Mouse (Mus musculus) adrenal gland, adult 18-20 months (tissue): ENCODE measurements around the gene Wee1. TPM values are rescaled to one million over a fixed set of nuclear protein-coding genes. Genes with fewer than 3 reads are reported as not detected.

ENCODE experiments used
- DNase-seq, 2 experiments: peaks; one replicate each; pipeline ENCODE4 v3.0.0; 2021 to 2022; ENCODE audit warnings: low spot score in 2 of 2
- total RNA-seq, 2 experiments: library from RNA; stranded (reverse); gene quantifications; 1 replicate in 1 of 2; 2 replicates in 1 of 2; pipeline ENCODE4 v1.2.3; 2021

Wee1 gene
- total RNA-seq, 2 experiments from 2014 or later: 5.2 to 7.3 TPM

GRCm38 (mm10) chr7:110189951-110190350, 68.1 kb downstream of the Wee1 start:
- no peak for DNase-seq

Other genes with a start within 250 kb of the Wee1 start
- gene Dennd5a, start 161.6 kb upstream of the Wee1 start, total RNA-seq: 100 to 1,000 TPM; 158 to 167 TPM
- 10 to 100 TPM; 47.1 to 70.2 TPM for gene Tmem41b, start 135.1 kb upstream of the Wee1 start, total RNA-seq
- 10 to 100 TPM; 96.2 to 96.7 TPM for gene Ipo7, start 103.8 kb upstream of the Wee1 start, total RNA-seq
- gene Zfp143, start 60.8 kb upstream of the Wee1 start, total RNA-seq: 10 to 100 TPM; 12.1 to 14.2 TPM
- 10 to 100 TPM; 12.9 to 13.6 TPM for gene Swap70, start 99.7 kb downstream of the Wee1 start, total RNA-seq